Mouse (Mus musculus) thymus, postnatal 0 days (tissue): Measurements from ENCODE around the gene Tmem107. TPM values are rescaled to one million over a fixed set of nuclear protein-coding genes. Genes with fewer than 3 reads are reported as not detected.

Source experiments
- DNase-seq: peaks from one replicate; pipeline ENCODE4 v3.0.0-alpha.2; 2015; ENCODE audit warnings: low spot score
- polyA plus RNA-seq: library from polyadenylated mRNA; unstranded; fragments of >200 nt; fragmentation: Nextera tagmentation; extraction: Ambion mirVana; gene quantifications from 2 replicates; pipeline ENCODE4 v1.2.1, GENCODE M21; 2015

The Tmem107 gene
- polyA plus RNA-seq, 1 experiment from 2014 or later = 29.8 TPM

- no peak for DNase-seq
These were observed 50.6 kb downstream of the Tmem107 start for GRCm38 (mm10) chr11:69121001-69121740.

GRCm38 (mm10) chr11:69121741-69122335 lies 51.2 kb downstream of the Tmem107 start:
- peak; percentile 33 for DNase-seq

GRCm38 (mm10) chr11:69122336-69122951 lies 51.8 kb downstream of the Tmem107 start, which contains the start of gene 9130213A22Rik:
9130213A22Rik (minus strand) TSS chr11:69122589.
- peak; percentile 74 for DNase-seq

Other genes starting within 250 kb of the Tmem107 start
- gene Ndel1, start 198.9 kb upstream of the Tmem107 start, polyA plus RNA-seq = 57.1 and 60.3 TPM in 2 replicates
- 0.05 TPM in 1 of 2 replicates, not detected in the other for gene Rnf222, start 182.3 kb upstream of the Tmem107 start, polyA plus RNA-seq
- 1,221 and 1,303 TPM in 2 replicates for gene Rpl26, start 169.2 kb upstream of the Tmem107 start, polyA plus RNA-seq
- gene Odf4, start 143.7 kb upstream of the Tmem107 start, polyA plus RNA-seq = not detected in 2 replicates
- gene Arhgef15, start 113.3 kb upstream of the Tmem107 start, polyA plus RNA-seq = 1.0 and 1.1 TPM in 2 replicates
- 4.0 and 4.8 TPM in 2 replicates for gene Slc25a35, start 102.7 kb upstream of the Tmem107 start, polyA plus RNA-seq
- 38.6 and 44.6 TPM in 2 replicates for gene Rangrf, start 95.6 kb upstream of the Tmem107 start, polyA plus RNA-seq
- gene Pfas, start 62.3 kb upstream of the Tmem107 start, polyA plus RNA-seq = 26.9 and 29.7 TPM in 2 replicates
- 20.7 and 20.8 TPM in 2 replicates for gene Ctc1, start 54.9 kb upstream of the Tmem107 start, polyA plus RNA-seq
- 134 and 154 TPM in 2 replicates for gene Aurkb, start 25.2 kb upstream of the Tmem107 start, polyA plus RNA-seq
- gene Borcs6, start 11.1 kb upstream of the Tmem107 start, polyA plus RNA-seq = 9.8 and 12.4 TPM in 2 replicates
- 35.9 and 38.5 TPM in 2 replicates for gene Vamp2, start 17.7 kb downstream of the Tmem107 start, polyA plus RNA-seq
- gene Per1, start 24.4 kb downstream of the Tmem107 start, polyA plus RNA-seq = 3.5 and 4.7 TPM in 2 replicates
- gene Hes7, start 49.6 kb downstream of the Tmem107 start, polyA plus RNA-seq = 0.39 and 0.71 TPM in 2 replicates
- 0.49 and 0.64 TPM in 2 replicates for gene 9130213A22Rik, start 51.8 kb downstream of the Tmem107 start, polyA plus RNA-seq
- gene Aloxe3, start 55.1 kb downstream of the Tmem107 start, polyA plus RNA-seq = 0.62 and 0.73 TPM in 2 replicates
- gene Alox12b, start 86.2 kb downstream of the Tmem107 start, polyA plus RNA-seq = 0.44 and 0.49 TPM in 2 replicates
- 0.14 and 0.17 TPM in 2 replicates for gene Alox8, start 127.0 kb downstream of the Tmem107 start, polyA plus RNA-seq
- not detected in 2 replicates for gene Gucy2e, start 166.2 kb downstream of the Tmem107 start, polyA plus RNA-seq